Mouse (Mus musculus) brain, embryonic 14.5 days (tissue): ENCODE measurements around the gene Miga2. TPM values are rescaled to one million over a fixed set of nuclear protein-coding genes. Genes with fewer than 3 reads are reported as not detected.
"Not testable (repeated sequence)": the region's sequence is repeated elsewhere in the genome, so short reads cannot be mapped to it uniquely, and the experiment has no call there.

Experiments
- DNase-seq: peaks from one replicate; pipeline ENCODE4 v3.0.0-alpha.2; 2011; ENCODE audit warnings: low read depth
- CTCF ChIP-seq: fragments of 200-500 bp; IDR thresholded peaks from 2 replicates; pipeline ENCODE4 v1.5.1; 2012; ENCODE audit warnings: inconsistent platforms, mild to moderate bottlenecking, moderate library complexity, borderline replicate concordance; ENCODE audit not compliant: insufficient read depth, insufficient read length; ENCODE audit errors: extremely low read depth
- POLR2A ChIP-seq: fragments of 200-500 bp; IDR thresholded peaks from 2 replicates; pipeline ENCODE4 v1.6.1; 2012; ENCODE audit warnings: mild to moderate bottlenecking, inconsistent platforms, borderline replicate concordance; ENCODE audit not compliant: poor library complexity, insufficient read depth, insufficient read length, severe bottlenecking; ENCODE audit errors: extremely low read depth
- polyA plus RNA-seq: library from polyadenylated mRNA; depleted of rRNA; stranded (reverse); fragments of >200 nt; gene quantifications from 2 replicates; pipeline ENCODE4 v1.2.3, GENCODE M21; 2012; rRNA removed

The Miga2 gene
- polyA plus RNA-seq, 1 experiment, result 40.4 TPM

- no peak for TF ChIP-seq CTCF
- peak; percentile 71 for TF ChIP-seq POLR2A
- peak; percentile 90 for DNase-seq
Measured at GRCm38 (mm10) chr2:30415157-30415935, 51.3 kb downstream of the Miga2 start, which contains the start of gene Crat. Crat (minus strand) TSS chr2:30415813.

GRCm38 (mm10) chr2:30415936-30416648 is 52.1 kb downstream of the Miga2 start, which contains the start of gene Ptpa:
Ptpa (plus strand) TSS chr2:30416039.
- TF ChIP-seq CTCF, result no peak
- peak; percentile 100 for TF ChIP-seq POLR2A

DNA sequence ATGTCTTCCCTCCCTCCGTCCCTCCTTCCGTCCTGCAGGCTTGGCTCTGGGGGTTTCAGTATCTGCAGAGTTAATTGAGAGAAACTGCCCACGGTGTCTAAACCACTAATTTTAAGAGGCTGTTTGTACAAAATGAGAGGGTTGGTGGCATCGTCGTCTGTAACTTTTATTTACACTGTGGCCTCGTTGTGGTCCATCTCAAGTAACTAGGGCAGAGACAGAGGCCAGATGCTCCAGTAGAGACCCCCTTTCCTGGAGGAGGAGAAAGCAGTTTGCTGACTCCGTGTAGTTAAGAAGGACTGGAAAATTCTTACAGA is 52.6 kb downstream of the Miga2 start:
- TF ChIP-seq POLR2A, result no peak
- TF ChIP-seq CTCF, result no peak
- DNase-seq, result no peak

More at GRCm38 (mm10) chr2:30415936-30416648, 52.1 kb downstream of the Miga2 start, which contains the start of gene Ptpa:
- DNase-seq, result peak; percentile 97

- DNase-seq, result not testable (repeated sequence)
Measured at GRCm38 (mm10) chr2:30417154-30417553, 53.1 kb downstream of the Miga2 start.

GRCm38 (mm10) chr2:30417595-30418165 is 53.6 kb downstream of the Miga2 start:
- TF ChIP-seq POLR2A, result no peak
- TF ChIP-seq CTCF, result no peak
- DNase-seq, result no peak

- TF ChIP-seq CTCF, result no peak
- no peak for TF ChIP-seq POLR2A
- DNase-seq, result no peak
Measured at GRCm38 (mm10) chr2:30418259-30418658, 54.2 kb downstream of the Miga2 start.

GRCm38 (mm10) chr2:30419112-30419511 is 55.1 kb downstream of the Miga2 start:
- TF ChIP-seq CTCF, result no peak
- TF ChIP-seq POLR2A, result no peak
- peak; percentile 13 for DNase-seq

GRCm38 (mm10) chr2:30421432-30421831 is 57.4 kb downstream of the Miga2 start:
- TF ChIP-seq POLR2A, result no peak
- TF ChIP-seq CTCF, result no peak
- no peak for DNase-seq

- no peak for TF ChIP-seq CTCF
- no peak for TF ChIP-seq POLR2A
- no peak for DNase-seq
Measured at GRCm38 (mm10) chr2:30429156-30429555, 65.1 kb downstream of the Miga2 start.

Other genes with a start within 250 kb of the Miga2 start
- 88.2 and 94.3 TPM in 2 replicates for gene Zer1, start 239.6 kb upstream of the Miga2 start, polyA plus RNA-seq
- gene Tbc1d13, start 230.5 kb upstream of the Miga2 start, polyA plus RNA-seq, result 75.4 and 84.1 TPM in 2 replicates
- gene Endog, start 192.7 kb upstream of the Miga2 start, polyA plus RNA-seq, result 19.1 and 19.2 TPM in 2 replicates
- 48.1 and 53.8 TPM in 2 replicates for gene Spout1, start 185.8 kb upstream of the Miga2 start, polyA plus RNA-seq
- gene Kyat1, start 158.4 kb upstream of the Miga2 start, polyA plus RNA-seq, result 30.0 and 42.9 TPM in 2 replicates
- gene Lrrc8a, start 126.5 kb upstream of the Miga2 start, polyA plus RNA-seq, result 33.4 and 42.4 TPM in 2 replicates
- 14.8 and 23.6 TPM in 2 replicates for gene Gm28035, start 123.7 kb upstream of the Miga2 start, polyA plus RNA-seq
- gene Phyhd1, start 98.0 kb upstream of the Miga2 start, polyA plus RNA-seq, result 11.8 and 21.8 TPM in 2 replicates
- gene Gm28038, start 83.2 kb upstream of the Miga2 start, polyA plus RNA-seq, result not detected in 2 replicates
- gene Dolk, start 77.9 kb upstream of the Miga2 start, polyA plus RNA-seq, result 15.7 TPM in 2 replicates
- 46.3 and 48.7 TPM in 2 replicates for gene Nup188, start 77.8 kb upstream of the Miga2 start, polyA plus RNA-seq
- gene Sh3glb2, start 4.9 kb upstream of the Miga2 start, polyA plus RNA-seq, result 304 and 410 TPM in 2 replicates
- gene Dolpp1, start 28.0 kb downstream of the Miga2 start, polyA plus RNA-seq, result 73.2 and 114 TPM in 2 replicates
- 28.3 and 31.3 TPM in 2 replicates for gene Crat, start 51.6 kb downstream of the Miga2 start, polyA plus RNA-seq
- gene Ptpa, start 51.8 kb downstream of the Miga2 start, polyA plus RNA-seq, result 151 and 152 TPM in 2 replicates
- gene Ier5l, start 110.0 kb downstream of the Miga2 start, polyA plus RNA-seq, result 26.1 and 37.9 TPM in 2 replicates
- 0.57 and 0.72 TPM in 2 replicates for gene Cstad, start 230.8 kb downstream of the Miga2 start, polyA plus RNA-seq